Mouse (Mus musculus) cortical plate, adult 2 months (tissue): ENCODE data around the gene Khdc1a.

ENCODE experiments used
- CTCF ChIP-seq: fragments of 200-500 bp; IDR thresholded peaks from 2 replicates; pipeline ENCODE4 v1.5.1; 2011; ENCODE audit warnings: mild to moderate bottlenecking, control low read depth, low read length; ENCODE audit not compliant: insufficient read depth; ENCODE audit errors: extremely low read depth
- POLR2A ChIP-seq: fragments of 200-500 bp; IDR thresholded peaks from 2 replicates; pipeline ENCODE4 v1.6.1; 2011; ENCODE audit warnings: mild to moderate bottlenecking, low read length, control low read depth; ENCODE audit not compliant: insufficient read depth; ENCODE audit errors: extremely low read depth

GRCm38 (mm10) chr1:21324633-21325032, 24.8 kb upstream of the Khdc1a start:
- TF ChIP-seq CTCF (no peak), POLR2A (no peak)
